Mouse (Mus musculus) limb, embryonic 14.5 days (tissue): Measurements from ENCODE around the gene Rnf212. TPM values are rescaled to one million over a fixed set of nuclear protein-coding genes. Genes with fewer than 3 reads are reported as not detected.

Experiments
- ATAC-seq: fragments of 200-750 bp; cut with Nextera tagmentation; 2 replicates; pipeline ENCODE4 v1.8.0; 2017; ENCODE audit warnings: low read depth, moderate number of reproducible peaks, moderate TSS enrichment; ENCODE audit not compliant: low FRiP score
- DNase-seq: peaks from one replicate; pipeline ENCODE4 v3.0.0-alpha.2; 2015; ENCODE audit warnings: low spot score
- H3K27ac ChIP-seq: fragments of 300-500 bp; sonication (generic); replicated peaks from 2 replicates; pipeline ENCODE4 v1.5.1; 2014; ENCODE audit warnings: low read depth, mild to moderate bottlenecking, low read length, moderate library complexity, mixed read lengths
- H3K27me3 ChIP-seq: fragments of 300-500 bp; sonication (generic); 2 replicates; pipeline ENCODE4 v1.6.1; 2014; ENCODE audit warnings: low read length, mixed read lengths; ENCODE audit not compliant: control insufficient read depth, insufficient read depth
- H3K36me3 ChIP-seq: fragments of 300-500 bp; sonication (generic); 2 replicates; pipeline ENCODE4 v1.6.1; 2014; ENCODE audit warnings: mild to moderate bottlenecking, low read length, moderate library complexity, mixed read lengths; ENCODE audit not compliant: control insufficient read depth, insufficient read depth
- H3K4me1 ChIP-seq: fragments of 300-500 bp; sonication (generic); 2 replicates; pipeline ENCODE4 v1.6.1; 2014; ENCODE audit warnings: antibody characterized with exemption, low read length, mixed read lengths; ENCODE audit not compliant: control insufficient read depth, insufficient read depth
- H3K4me2 ChIP-seq: fragments of 300-500 bp; sonication (generic); replicated peaks from 2 replicates; pipeline ENCODE4 v1.6.1; 2014; ENCODE audit warnings: low read depth, mild to moderate bottlenecking, low read length, moderate library complexity; ENCODE audit not compliant: severe bottlenecking
- H3K4me3 ChIP-seq: fragments of 300-500 bp; sonication (generic); replicated peaks from 2 replicates; pipeline ENCODE4 v1.5.1; 2014; ENCODE audit warnings: low read length
- H3K9ac ChIP-seq: fragments of 300-500 bp; sonication (generic); 2 replicates; pipeline ENCODE4 v1.6.1; 2014; ENCODE audit warnings: mild to moderate bottlenecking, low read depth, low read length, moderate library complexity; ENCODE audit not compliant: severe bottlenecking
- H3K9me3 ChIP-seq: fragments of 300-500 bp; sonication (generic); 2 replicates; pipeline ENCODE4 v1.6.1; 2016; ENCODE audit warnings: low read length; ENCODE audit not compliant: control insufficient read depth
- POLR2A ChIP-seq: fragments of 200-500 bp; IDR thresholded peaks from 2 replicates; pipeline ENCODE4 v1.8.0; 2012; ENCODE audit warnings: inconsistent platforms, mild to moderate bottlenecking, moderate library complexity, borderline replicate concordance; ENCODE audit not compliant: insufficient read depth, insufficient read length; ENCODE audit errors: extremely low read depth
- WGBS: fragments of 180-500 bp; shearing (Covaris S2); extraction: QIAGEN DNeasy Blood & Tissue Kit; methylation state at CpG from one replicate; pipeline ENCODE4 v1.1.7; 2014; 5-methylcytosine and 5-hydroxymethylcytosine counted together
- polyA plus RNA-seq, 2 experiments: library from polyadenylated mRNA; depleted of rRNA in 1 of 2; stranded (reverse) in 1 of 2; unstranded in 1 of 2; fragments of >200 nt; fragmentation: Nextera tagmentation in 1 of 2; extraction: Ambion mirVana in 1 of 2; gene quantifications; 2 replicates each; pipeline versions ENCODE4 v1.2.1 to v1.2.3; 2012 to 2014

Rnf212 gene
- polyA plus RNA-seq, 2 experiments, result not detected

GRCm38 (mm10) chr5:108724006-108724405 lies 50.8 kb downstream of the Rnf212 start:
- Histone ChIP-seq H3K9me3 (no peaks in the 10 kb centered on the region), H3K4me2 (no peak overlapping the region), H3K36me3 (no peaks in the 10 kb centered on the region), H3K9ac (no peak overlapping the region), H3K4me3 (no peak overlapping the region), H3K4me1 (no peaks in the 10 kb centered on the region), H3K27ac (no peak overlapping the region), H3K27me3 (no peaks in the 10 kb centered on the region)
- WGBS, result 71% methylated on average over 2 of the region's 2 CpGs
- DNase-seq (no peak), ATAC-seq (no peak)
- no peak for TF ChIP-seq POLR2A

GRCm38 (mm10) chr5:108719761-108720160 lies 55.0 kb downstream of the Rnf212 start:
- no peak for ATAC-seq
- H3K4me3 ChIP-seq, result no peak overlapping the region
- WGBS, result 69% methylated on average over 7 of the region's 7 CpGs
- no peak overlapping the region for H3K4me2 ChIP-seq
- no peak overlapping the region for H3K9ac ChIP-seq
- TF ChIP-seq POLR2A, result no peak
- no peaks in the 10 kb centered on the region for H3K36me3 ChIP-seq
- H3K9me3 ChIP-seq, result no peaks in the 10 kb centered on the region
- DNase-seq, result no peak
- peaks cover 8% of the 10 kb centered on the region for H3K4me1 ChIP-seq
- no peaks in the 10 kb centered on the region for H3K27me3 ChIP-seq
- H3K27ac ChIP-seq, result no peak overlapping the region

DNA sequence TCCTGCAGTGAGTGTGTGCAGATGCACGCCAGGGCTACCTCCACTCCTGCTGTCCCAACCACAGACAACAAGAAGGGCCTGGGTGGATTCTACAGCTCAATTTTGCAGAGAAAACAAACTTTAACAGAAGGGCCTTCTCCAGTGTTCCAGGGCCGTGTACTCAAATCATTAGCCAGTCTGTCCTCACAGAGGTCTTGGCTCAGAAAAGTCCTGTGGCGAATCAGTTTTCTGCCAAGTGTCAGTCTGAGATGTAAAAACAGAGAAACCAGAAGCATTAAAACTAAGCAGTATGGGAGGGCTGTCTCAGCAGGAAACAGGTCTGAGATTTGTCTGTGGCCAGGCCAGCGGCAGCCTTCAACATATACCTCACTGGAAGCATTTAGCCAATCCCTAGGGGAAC lies 56.7 kb downstream of the Rnf212 start:
- H3K9me3 ChIP-seq, result no peaks in the 10 kb centered on the region
- H3K4me3 ChIP-seq, result no peak overlapping the region
- ATAC-seq (no peak; the same call in 1 of the 2 replicates), DNase-seq (no peak)
- TF ChIP-seq POLR2A, result no peak
- no peak overlapping the region for H3K4me2 ChIP-seq
- H3K27ac ChIP-seq, result 0 out of 2 replicates have a peak overlapping the region, but pooled peaks have one; percentile 11
- H3K36me3 ChIP-seq, result no peaks in the 10 kb centered on the region
- no peak overlapping the region for H3K9ac ChIP-seq
- H3K4me1 ChIP-seq, result peaks cover 21% of the 10 kb centered on the region
- 29% methylated on average over 4 of the region's 4 CpGs for WGBS
- no peaks in the 10 kb centered on the region for H3K27me3 ChIP-seq

DNA sequence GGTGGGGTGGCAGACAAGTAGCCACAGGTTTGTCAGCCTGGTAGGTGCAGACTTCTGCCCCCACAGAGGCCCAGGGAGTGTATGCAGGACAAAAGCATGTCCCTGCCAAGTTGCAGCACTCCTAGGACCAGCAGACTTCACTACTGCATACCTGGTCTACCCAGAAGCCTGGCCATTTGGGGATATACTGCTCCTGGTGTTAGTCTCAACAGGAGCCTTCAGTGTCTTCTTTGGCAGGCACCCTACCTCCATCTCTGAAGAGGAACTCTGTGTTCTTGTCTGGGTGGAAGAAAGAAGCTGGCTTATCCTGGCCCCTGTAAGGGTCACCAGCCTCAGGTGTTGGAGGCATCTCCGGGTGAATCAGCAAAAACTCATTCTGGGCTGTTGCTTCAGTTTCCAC lies 58.8 kb downstream of the Rnf212 start:
- H3K9me3 ChIP-seq, result no peaks in the 10 kb centered on the region
- no peak for ATAC-seq
- no peak overlapping the region for H3K4me2 ChIP-seq
- TF ChIP-seq POLR2A, result no peak
- H3K27ac ChIP-seq, result no peak overlapping the region
- no peaks in the 10 kb centered on the region for H3K36me3 ChIP-seq
- H3K9ac ChIP-seq, result no peak overlapping the region
- peaks cover 21% of the 10 kb centered on the region for H3K4me1 ChIP-seq
- no peak for DNase-seq
- WGBS, result 80% methylated on average over 1 of the region's 1 CpGs
- no peaks in the 10 kb centered on the region for H3K27me3 ChIP-seq
- H3K4me3 ChIP-seq, result no peak overlapping the region

DNA sequence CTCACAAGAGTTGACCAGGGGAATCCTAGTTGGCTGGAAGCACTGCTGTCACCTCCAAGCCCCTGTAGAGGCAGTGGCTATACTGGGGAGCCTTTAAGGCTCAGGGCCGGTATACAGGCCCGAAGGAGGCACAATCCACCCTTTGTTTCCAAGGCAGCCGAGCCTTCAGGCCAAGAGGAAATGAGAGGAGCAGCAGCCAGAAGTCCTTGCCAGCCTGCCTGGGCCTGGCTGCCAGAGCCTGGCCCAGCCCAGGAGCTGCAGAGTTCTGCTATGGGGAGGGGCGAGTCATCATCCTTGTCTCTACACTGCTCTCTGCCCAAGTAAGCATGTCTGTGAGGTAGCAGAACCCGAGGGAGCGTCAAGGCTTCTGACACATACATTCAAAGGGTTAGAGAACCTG lies 60.6 kb downstream of the Rnf212 start:
- DNase-seq, result peak; percentile 38

GRCm38 (mm10) chr5:108713691-108714090 lies 61.1 kb downstream of the Rnf212 start:
- Histone ChIP-seq H3K4me2 (no peak overlapping the region), H3K4me3 (no peak overlapping the region), H3K9ac (no peak overlapping the region), H3K27ac (peak overlapping the region; percentile 79), H3K4me1 (peaks cover 21% of the 10 kb centered on the region), H3K27me3 (no peaks in the 10 kb centered on the region), H3K36me3 (0 out of 2 replicates have a peak, but pooled peaks cover 4% of the 10 kb centered on the region), H3K9me3 (no peaks in the 10 kb centered on the region)
- no peak for DNase-seq
- no peak for TF ChIP-seq POLR2A
- no peak for ATAC-seq

More for the DNA sequence above, 60.6 kb downstream of the Rnf212 start:
- TF ChIP-seq POLR2A, result no peak
- H3K36me3 ChIP-seq, result 0 out of 2 replicates have a peak, but pooled peaks cover 4% of the 10 kb centered on the region
- H3K27me3 ChIP-seq, result no peaks in the 10 kb centered on the region
- no peak overlapping the region for H3K9ac ChIP-seq
- peak overlapping the region; percentile 79 for H3K27ac ChIP-seq
- no peaks in the 10 kb centered on the region for H3K9me3 ChIP-seq
- ATAC-seq, result peak; percentile 60; the same call in 1 of the 2 replicates
- no peak overlapping the region for H3K4me3 ChIP-seq
- WGBS, result 60% methylated on average over 6 of the region's 6 CpGs
- H3K4me2 ChIP-seq, result no peak overlapping the region
- peaks cover 21% of the 10 kb centered on the region for H3K4me1 ChIP-seq
